Mouse (Mus musculus) spleen, adult 2 months (tissue): Measurements from ENCODE around the gene Hebp2. TPM values are rescaled to one million over a fixed set of nuclear protein-coding genes. Genes with fewer than 3 reads are reported as not detected.

ENCODE experiments used
- DNase-seq, 2 experiments: peaks; one replicate each; pipeline versions ENCODE4 v3.0.0 to v3.0.0-alpha.2; 2012 to 2021; ENCODE audit warnings: low spot score in 2 of 2, low read depth in 1 of 2
- H3K27ac ChIP-seq: fragments of 200-500 bp; 2 replicates; pipeline ENCODE4 v1.5.1; 2012; ENCODE audit warnings: low read length, inconsistent platforms; ENCODE audit not compliant: insufficient read depth
- H3K27me3 ChIP-seq: fragments of 200-500 bp; 2 replicates; pipeline ENCODE4 v1.6.1; 2012; ENCODE audit warnings: mild to moderate bottlenecking, moderate library complexity, low read length, inconsistent platforms; ENCODE audit not compliant: control insufficient read depth, insufficient read depth
- H3K36me3 ChIP-seq: fragments of 200-500 bp; 2 replicates; pipeline ENCODE4 v1.6.1; 2012; ENCODE audit warnings: mild to moderate bottlenecking, low read length, inconsistent platforms; ENCODE audit not compliant: control insufficient read depth, insufficient read depth
- H3K4me1 ChIP-seq: fragments of 200-500 bp; 2 replicates; pipeline ENCODE4 v1.6.1; 2011; ENCODE audit warnings: inconsistent platforms; ENCODE audit not compliant: control insufficient read depth, insufficient read depth, insufficient read length
- H3K4me3 ChIP-seq: fragments of 200-500 bp; 2 replicates; pipeline ENCODE4 v1.5.1; 2011; ENCODE audit warnings: mild to moderate bottlenecking, inconsistent platforms; ENCODE audit not compliant: insufficient read depth, insufficient read length; ENCODE audit errors: extremely low read depth
- CTCF ChIP-seq: fragments of 200-500 bp; IDR thresholded peaks from 2 replicates; pipeline ENCODE4 v1.5.1; 2011; ENCODE audit warnings: mild to moderate bottlenecking, inconsistent platforms; ENCODE audit not compliant: insufficient read depth, insufficient read length, insufficient replicate concordance; ENCODE audit errors: extremely low read depth
- POLR2A ChIP-seq: fragments of 200-500 bp; IDR thresholded peaks from 2 replicates; pipeline ENCODE4 v1.6.1; 2011; ENCODE audit warnings: low read depth, low read length, inconsistent platforms
- WGBS: fragments of 180-500 bp; shearing (Covaris S2); methylation state at CpG from one replicate; pipeline ENCODE4 v1.1.7; 2018; 5-methylcytosine and 5-hydroxymethylcytosine counted together
- polyA plus RNA-seq: library from polyadenylated mRNA; depleted of rRNA; stranded (reverse); fragments of >200 nt; gene quantifications from 2 replicates; pipeline ENCODE4 v1.2.3, GENCODE M21; 2012

Gene Hebp2
- polyA plus RNA-seq, 1 experiment: 0.05 TPM

DNA sequence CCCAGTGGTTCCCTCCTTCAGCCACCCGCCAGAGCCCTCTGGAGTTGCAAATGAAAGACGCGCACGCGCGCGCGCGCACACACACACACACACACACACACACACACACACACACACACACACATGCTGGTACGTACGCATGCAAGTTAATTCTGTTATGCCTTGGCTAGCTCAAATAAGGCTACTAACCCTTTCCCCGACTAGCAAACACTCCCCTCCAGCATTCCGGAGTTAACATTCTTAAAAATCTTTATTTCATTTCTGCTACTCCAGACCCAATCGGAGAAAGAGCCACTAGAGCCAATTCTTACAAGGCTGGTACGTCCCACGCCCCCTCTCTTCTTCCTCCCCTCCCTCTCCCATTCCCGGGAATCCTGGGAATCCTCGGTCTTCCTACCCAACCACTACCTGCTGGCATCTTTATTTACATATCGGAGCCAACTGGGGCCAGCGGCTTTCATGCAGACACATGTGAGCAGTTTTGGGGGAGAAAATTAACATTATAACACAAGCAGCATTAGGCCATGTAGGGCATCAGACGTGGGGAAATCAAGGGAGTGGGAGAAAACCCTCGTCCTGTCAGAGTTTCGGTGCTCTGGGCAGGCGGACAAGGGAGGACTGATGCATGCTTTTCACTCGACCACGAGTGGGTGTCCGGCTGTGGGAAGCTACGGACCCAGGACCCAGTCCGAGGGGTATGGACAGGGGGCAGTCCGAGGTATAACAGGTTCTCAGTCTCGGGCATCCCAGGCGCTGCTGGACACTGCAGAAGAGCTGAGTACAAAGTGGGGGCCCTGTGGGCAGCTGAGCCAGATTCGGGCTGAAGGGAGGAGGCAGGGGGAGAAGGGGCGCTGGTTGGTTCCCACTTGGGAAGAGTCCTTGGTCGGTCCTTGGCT, 3.7 kb upstream of the Hebp2 start:
- 41% methylated on average over 35 of the region's 35 CpGs for WGBS
- no peak overlapping the region for H3K27ac ChIP-seq
- DNase-seq: no peak
- TF ChIP-seq POLR2A: no peak
- TF ChIP-seq CTCF: no peak
- H3K36me3 ChIP-seq: no peaks in the 10 kb centered on the region
- peaks cover 4% of the 10 kb centered on the region; the same call in 1 of the 2 replicates for H3K4me1 ChIP-seq
- peaks cover 2% of the 10 kb centered on the region for H3K27me3 ChIP-seq
- no peak overlapping the region for H3K4me3 ChIP-seq

DNA sequence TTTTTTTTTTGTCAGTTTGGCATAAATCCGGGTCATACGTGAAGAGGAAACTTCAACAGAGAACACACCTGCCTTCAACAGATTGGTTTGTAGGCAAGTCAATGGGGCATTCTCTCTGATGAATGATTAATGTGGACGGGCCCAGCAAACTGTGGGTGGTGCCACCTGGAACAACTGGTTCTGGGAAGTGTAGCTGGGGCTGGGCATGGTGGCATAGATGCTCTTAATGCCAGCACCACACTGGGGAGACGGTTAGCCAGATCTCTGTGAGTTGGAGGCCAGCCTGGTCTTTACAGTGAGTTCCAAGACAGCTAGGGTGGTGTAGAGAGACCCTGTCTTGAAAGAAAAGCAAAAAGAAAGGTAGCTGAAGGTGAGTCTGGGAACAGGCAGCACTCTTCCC, 1.5 kb upstream of the Hebp2 start:
- H3K4me3 ChIP-seq: no peak overlapping the region
- no peak overlapping the region for H3K27ac ChIP-seq
- TF ChIP-seq CTCF (no peak), POLR2A (no peak)
- H3K36me3 ChIP-seq: no peaks in the 10 kb centered on the region
- no peak for DNase-seq
- WGBS: 85% methylated on average over 4 of the region's 4 CpGs
- peaks cover 2% of the 10 kb centered on the region for H3K27me3 ChIP-seq
- H3K4me1 ChIP-seq: peaks cover 4% of the 10 kb centered on the region; the same call in 1 of the 2 replicates

DNA sequence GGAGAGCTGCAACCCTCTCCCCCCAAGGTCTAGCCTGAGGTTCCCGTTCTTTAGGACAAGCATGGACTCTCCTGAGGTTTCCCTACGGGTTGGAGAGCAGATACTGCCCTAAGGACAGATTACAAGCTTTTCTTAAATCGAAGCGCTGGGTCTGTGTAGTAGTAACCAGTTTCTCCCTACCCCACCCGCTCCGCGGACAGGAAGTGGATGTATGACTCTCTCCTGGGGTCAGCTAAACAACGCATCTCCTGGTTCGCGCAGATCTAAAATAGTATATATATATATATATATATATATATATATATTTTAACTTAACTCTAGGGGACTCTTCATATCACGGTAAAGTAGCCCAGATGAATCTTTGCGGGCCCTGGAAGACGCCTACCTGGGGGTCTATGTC, 567 bp downstream of the Hebp2 start:
- TF ChIP-seq POLR2A (no peak), CTCF (no peak)

DNA sequence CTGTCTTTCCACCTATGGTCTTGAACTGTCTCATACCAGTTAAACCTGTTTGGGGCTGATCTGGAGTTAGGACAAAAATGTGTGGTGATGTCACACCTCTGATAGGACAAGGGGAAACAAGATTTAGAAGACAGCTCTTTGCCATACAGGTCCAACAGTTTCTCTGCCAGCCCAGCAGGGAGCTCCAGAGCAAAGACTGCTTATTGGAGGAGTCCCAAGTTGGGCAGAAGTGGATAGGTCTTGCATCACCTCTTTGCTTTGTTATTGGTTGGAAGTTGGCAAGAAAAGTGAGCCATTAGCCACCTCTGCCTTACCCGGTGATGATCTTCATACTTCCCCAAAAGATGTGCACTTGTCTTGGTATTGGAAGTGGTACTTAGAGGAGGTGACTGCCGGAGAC, 9.0 kb downstream of the Hebp2 start:
- H3K27me3 ChIP-seq: no peaks in the 10 kb centered on the region
- no peaks in the 10 kb centered on the region for H3K36me3 ChIP-seq
- TF ChIP-seq CTCF: no peak
- no peak for TF ChIP-seq POLR2A
- no peaks in the 10 kb centered on the region for H3K4me1 ChIP-seq
- H3K27ac ChIP-seq: no peak overlapping the region
- no peak overlapping the region for H3K4me3 ChIP-seq
- WGBS: 86% methylated on average over 2 of the region's 2 CpGs
- no peak for DNase-seq

More for the DNA sequence above, 567 bp downstream of the Hebp2 start:
- H3K27me3 ChIP-seq: peaks cover 2% of the 10 kb centered on the region
- 18% methylated on average over 13 of the region's 13 CpGs for WGBS
- peaks cover 4% of the 10 kb centered on the region; the same call in 1 of the 2 replicates for H3K4me1 ChIP-seq
- no peak for DNase-seq
- peak overlapping the region; percentile 49 for H3K4me3 ChIP-seq
- no peak overlapping the region for H3K27ac ChIP-seq
- no peaks in the 10 kb centered on the region for H3K36me3 ChIP-seq

DNA sequence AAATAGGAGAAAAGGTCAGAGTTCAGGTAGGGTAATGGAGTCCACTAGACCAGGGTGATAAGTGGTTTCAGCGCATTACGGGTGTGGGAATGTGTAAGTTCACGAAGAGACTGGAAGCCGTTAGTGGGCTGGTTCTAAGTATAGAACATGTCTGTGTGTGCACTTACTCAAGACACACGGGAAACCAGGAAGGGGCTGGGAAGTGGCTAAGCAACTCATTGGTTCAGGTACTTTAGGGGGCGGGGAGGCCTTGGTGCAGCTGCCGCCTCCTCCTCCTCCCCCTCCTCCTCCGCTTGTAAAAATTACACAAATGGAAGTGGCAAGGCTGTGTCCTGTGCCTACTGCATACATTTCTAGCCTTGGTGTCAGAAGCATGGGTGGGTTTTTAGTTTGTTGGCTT, 13.6 kb downstream of the Hebp2 start:
- no peak for DNase-seq
- Histone ChIP-seq H3K27me3 (no peaks in the 10 kb centered on the region), H3K4me1 (no peaks in the 10 kb centered on the region), H3K4me3 (no peak overlapping the region), H3K27ac (no peak overlapping the region), H3K36me3 (no peaks in the 10 kb centered on the region)
- 64% methylated on average over 8 of the region's 8 CpGs for WGBS
- no peak for TF ChIP-seq POLR2A

DNA sequence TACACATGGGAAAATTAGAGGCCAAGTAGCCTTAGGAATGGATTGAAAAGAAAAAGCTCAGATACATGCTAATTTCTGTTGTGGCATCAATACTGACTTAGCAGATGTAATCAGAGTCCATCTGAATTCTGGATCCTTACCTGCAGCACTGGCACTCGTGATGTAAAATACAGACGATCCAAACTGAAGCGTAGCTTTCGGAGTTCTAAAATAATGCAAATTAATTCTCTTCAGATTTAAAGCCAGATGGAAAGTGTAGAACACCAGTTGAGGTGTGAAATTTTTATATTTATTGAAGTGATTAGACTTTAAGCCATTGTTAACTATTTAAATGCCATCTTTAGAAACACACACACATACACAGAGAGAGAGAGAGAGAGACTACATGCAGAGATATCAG, 15.7 kb downstream of the Hebp2 start:
- no peaks in the 10 kb centered on the region for H3K27me3 ChIP-seq
- H3K4me1 ChIP-seq: no peaks in the 10 kb centered on the region
- 90% methylated on average over 4 of the region's 4 CpGs for WGBS
- no peak overlapping the region for H3K27ac ChIP-seq
- no peaks in the 10 kb centered on the region for H3K36me3 ChIP-seq
- TF ChIP-seq CTCF: no peak
- TF ChIP-seq POLR2A: no peak
- no peak for DNase-seq
- no peak overlapping the region for H3K4me3 ChIP-seq

DNA sequence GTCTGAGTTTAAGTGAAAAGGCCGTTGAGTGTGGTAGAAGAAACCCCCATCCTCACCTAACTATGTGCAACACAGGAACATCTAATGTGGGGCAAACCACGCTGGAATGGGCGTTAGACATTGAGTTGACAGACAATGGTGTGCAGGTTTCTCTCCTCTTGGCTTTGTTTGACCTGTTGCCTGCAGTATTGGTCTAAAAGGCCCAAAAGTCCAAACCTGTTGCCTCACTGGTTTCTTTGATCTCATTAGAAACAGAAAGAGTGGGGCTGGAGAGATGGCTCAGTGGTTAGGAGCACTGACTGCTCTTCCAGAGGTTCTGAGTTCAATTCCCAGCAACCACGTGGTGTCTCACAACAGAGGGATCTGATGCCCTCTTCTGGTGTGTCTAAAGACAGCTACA, 16.7 kb downstream of the Hebp2 start:
- H3K4me1 ChIP-seq: no peaks in the 10 kb centered on the region
- no peak overlapping the region for H3K4me3 ChIP-seq
- no peaks in the 10 kb centered on the region for H3K36me3 ChIP-seq
- 88% methylated on average over 4 of the region's 4 CpGs for WGBS
- no peaks in the 10 kb centered on the region for H3K27me3 ChIP-seq
- DNase-seq: no peak
- TF ChIP-seq CTCF (no peak), POLR2A (no peak)
- H3K27ac ChIP-seq: no peak overlapping the region

DNA sequence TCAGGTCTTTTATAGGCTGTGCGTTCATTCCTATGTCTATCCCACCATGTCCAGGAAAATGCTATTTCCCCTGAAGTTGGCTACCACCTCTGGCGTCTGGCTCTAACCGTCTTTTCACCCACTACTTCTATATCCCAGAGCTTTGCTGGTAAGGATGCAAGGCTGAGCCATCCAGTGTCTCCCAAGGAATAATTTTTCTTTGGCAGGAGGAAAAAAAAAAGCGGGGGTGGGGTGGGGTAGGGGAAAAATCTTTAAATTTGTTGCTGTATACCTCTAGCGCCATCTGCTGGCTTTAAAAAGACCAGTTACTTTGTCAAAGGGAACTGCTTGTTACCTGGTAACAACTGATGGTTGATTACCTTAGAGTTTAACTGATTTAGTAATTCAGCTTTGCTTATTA, 17.4 kb downstream of the Hebp2 start:
- no peak for DNase-seq
- Histone ChIP-seq H3K27me3 (no peaks in the 10 kb centered on the region), H3K27ac (no peak overlapping the region), H3K4me3 (no peak overlapping the region), H3K36me3 (no peaks in the 10 kb centered on the region), H3K4me1 (no peaks in the 10 kb centered on the region)
- WGBS: 52% methylated on average over 5 of the region's 5 CpGs
- no peak for TF ChIP-seq CTCF
- no peak for TF ChIP-seq POLR2A
